Mouse (Mus musculus) gastrocnemius, postnatal 14 days (tissue): Measurements from ENCODE around the gene Actl10. TPM values are rescaled to one million over a fixed set of nuclear protein-coding genes. Genes with fewer than 3 reads are reported as not detected.

ENCODE experiments used
- DNase-seq: peaks from one replicate; pipeline ENCODE4 v3.0.0; 2021; ENCODE audit warnings: mixed read lengths
- intact Hi-C: fragments of 180-260 bp; cut with DNase I; formaldehyde crosslinking; loops from one replicate; pipeline ENCODE4 v1.15.1; 2025; ENCODE audit warnings: low total_unique reads
- total RNA-seq, 2 experiments: library from RNA; stranded (reverse); gene quantifications; 2 replicates each; pipeline ENCODE4 v1.2.3; 2021

Gene Actl10
- total RNA-seq, 2 experiments from 2014 or later, result not detected

DNA sequence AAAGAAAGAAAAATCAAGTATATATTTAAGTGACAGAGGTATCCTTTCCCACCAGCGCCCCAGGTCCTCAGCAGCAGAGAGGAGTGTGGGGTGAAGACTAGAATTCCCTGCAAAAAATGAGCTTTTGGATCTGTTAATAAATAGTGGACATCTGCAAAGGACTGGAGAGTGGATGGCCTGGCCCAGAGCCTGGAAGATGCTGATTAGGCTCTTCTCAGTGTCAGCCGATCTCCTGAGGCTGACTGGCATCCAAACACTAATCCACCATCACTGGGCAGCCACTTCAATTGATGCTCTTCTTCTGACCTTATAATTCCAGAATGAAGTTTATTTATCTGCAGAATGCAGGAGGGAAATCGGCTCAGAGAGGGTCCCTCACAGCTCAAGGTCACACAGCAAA, 21.4 kb downstream of the Actl10 start:
- DNase-seq, result no peak
- intact Hi-C loops, result no loop called here

DNA sequence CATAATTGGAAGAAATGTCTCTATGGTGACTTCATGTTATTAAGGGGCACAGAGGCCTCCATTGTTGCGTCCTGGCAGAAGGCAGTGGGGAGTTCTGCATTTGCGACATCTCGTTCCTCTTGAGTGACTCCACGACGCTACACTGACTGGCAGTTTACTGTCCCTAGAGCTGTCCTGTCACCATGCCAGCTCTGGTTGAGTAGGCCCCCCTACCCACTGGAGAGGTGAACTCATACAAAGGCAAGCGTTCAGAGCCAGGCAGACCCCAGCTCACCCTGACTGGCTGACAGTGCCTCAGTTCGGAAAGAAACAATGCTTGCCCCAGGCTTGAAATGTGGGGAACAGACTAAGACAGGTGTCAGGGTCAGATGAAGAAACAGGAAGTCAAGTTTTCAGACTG, 22.7 kb downstream of the Actl10 start:
- intact Hi-C loops, result no loop called here
- no peak for DNase-seq

DNA sequence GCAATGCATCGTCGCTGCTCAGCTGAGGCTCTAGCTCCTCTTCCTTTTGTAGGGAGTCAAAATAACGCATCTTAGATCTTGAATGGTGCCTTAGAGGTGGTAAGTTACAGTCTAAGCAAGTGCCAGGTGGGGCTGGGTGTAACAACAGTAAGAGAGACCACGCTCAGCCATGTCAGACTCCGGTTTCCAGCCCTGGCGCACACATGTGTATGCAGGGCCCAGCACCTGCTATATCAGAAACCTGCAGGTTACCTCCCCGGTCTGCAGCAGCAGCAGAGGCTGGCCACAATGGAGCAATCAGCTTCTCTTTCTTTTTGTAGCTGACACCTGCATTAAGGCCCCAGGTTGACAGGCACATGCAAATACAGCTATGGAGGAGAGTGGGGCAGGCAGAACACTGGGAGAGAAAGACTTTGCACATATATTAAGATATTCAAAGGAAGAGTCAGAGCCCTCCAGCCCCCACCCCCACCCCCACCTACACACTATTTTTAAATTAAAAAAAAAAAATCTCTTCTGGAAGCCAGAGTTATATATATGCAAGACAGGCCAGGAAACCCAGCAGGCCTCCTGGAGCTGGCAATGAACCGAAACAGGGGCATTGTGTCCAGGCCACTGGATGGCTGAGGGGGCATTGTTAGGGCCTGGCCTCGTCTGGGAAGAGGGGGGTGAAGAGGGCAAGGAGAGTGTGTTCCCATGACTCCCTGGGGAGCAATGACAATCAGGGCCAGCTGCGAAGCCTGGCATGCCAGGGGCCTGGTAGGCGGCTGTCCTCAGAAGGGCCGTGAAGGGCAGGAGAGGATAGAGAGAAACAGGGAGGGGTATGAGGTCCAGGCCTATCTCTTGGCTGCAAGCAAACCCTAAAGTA, 25.5 kb downstream of the Actl10 start:
- intact Hi-C loops, result no loop called here
- no peak for DNase-seq

DNA sequence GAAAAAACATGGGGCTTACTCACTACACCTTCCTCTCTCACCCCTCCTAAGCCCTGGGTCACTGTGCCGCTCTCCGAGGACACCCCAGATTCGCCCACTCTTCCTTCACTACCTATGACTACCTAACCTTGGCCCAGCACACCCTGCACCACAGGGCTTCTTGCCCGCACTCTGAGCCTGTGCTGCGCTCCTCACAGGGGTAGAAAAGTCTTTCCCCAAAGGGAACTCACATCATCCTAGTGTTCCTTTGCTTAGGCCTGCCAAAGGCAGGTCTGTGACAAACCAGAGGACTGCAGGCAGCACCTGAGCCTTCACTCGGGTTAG, 26.1 kb downstream of the Actl10 start:
- intact Hi-C loops, result no loop called here
- DNase-seq, result no peak

DNA sequence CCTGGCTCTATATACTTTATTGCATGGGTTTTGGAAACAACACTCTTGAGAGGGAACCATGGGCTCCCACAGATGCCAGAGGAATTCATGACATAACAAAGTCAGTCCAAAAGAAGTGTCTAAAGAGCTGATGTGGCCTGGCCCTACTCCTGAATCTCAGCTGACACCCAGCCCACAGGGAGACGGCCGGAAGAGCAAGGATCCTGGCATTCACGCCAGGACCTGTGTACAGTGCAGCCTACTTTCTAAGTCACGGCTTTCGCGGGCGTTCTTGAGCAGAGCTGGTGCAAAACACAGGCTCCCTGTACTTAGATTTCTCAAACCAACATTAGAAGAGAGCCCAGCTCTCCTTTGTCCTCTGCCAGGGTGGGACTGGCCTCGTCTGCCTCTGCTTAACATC, 29.0 kb downstream of the Actl10 start:
- intact Hi-C loops, result no loop called here

DNA sequence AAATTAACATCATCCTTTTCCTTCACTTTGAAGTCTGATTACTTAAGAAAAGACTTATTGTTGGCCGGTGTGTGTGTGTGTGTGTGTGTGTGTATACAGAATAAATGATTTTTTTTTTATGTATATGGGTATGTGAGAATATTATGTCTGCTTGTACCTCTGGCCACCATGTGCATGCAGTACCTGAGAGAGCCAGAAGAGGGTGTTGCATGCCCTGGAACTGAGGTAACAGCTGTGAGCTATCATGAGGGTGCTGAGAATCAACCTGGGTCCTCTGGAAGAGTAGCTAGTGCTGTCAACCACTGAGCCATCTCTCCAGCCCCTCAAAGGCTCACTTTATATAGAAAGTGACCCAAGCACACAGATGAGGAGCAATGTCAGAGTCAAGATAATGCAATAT, 29.8 kb downstream of the Actl10 start:
- intact Hi-C loops, result no loop called here
- DNase-seq, result no peak

More for the DNA sequence above, 29.0 kb downstream of the Actl10 start:
- peak; percentile 73 for DNase-seq

DNA sequence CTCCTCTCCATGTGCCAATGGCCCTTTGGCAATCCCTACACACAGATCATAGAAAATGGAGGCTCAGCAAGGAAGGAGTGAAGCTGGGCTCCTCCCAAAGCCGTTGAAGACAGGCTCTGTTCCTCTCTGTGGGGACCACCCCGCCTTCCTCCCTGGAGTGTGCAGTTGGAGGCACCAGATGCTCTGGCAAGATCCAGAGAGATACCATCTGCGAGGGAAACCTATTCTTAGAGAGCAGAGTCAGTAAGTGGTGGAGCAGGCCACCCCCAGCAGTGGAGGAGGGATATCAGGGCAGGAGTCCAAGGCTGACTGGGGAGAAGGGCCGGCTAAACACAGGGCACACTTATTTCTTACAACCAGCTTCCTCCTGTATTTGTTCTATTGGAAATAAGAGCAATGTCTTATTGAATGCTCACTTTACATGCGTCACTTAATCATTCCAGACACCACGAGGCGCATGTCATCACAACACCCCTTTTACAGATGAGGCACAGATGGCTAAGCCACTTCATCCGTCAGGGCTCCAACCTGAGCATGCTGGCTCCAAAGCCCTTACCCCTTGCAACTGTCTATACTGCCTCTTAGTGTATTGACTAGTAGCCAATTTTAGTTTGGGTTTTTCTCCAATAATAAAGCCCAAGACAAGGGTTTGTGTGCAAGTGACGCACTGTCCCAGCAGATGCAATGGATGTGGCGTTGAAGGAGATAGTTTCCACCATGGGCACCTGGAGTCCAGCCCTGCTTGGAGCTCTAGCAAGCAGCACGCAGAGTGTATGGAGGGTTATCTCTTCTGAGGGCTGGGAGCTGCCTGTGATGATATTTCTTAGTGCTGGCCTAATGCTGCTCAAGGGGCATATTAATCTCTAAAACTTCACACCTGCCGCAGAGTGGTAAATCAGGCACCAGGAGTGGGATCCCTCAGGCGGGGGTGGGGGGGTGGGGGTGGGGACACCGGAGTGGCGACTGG, 32.6 kb downstream of the Actl10 start:
- DNase-seq, result peak; percentile 23
- intact Hi-C loops, result no loop called here

DNA sequence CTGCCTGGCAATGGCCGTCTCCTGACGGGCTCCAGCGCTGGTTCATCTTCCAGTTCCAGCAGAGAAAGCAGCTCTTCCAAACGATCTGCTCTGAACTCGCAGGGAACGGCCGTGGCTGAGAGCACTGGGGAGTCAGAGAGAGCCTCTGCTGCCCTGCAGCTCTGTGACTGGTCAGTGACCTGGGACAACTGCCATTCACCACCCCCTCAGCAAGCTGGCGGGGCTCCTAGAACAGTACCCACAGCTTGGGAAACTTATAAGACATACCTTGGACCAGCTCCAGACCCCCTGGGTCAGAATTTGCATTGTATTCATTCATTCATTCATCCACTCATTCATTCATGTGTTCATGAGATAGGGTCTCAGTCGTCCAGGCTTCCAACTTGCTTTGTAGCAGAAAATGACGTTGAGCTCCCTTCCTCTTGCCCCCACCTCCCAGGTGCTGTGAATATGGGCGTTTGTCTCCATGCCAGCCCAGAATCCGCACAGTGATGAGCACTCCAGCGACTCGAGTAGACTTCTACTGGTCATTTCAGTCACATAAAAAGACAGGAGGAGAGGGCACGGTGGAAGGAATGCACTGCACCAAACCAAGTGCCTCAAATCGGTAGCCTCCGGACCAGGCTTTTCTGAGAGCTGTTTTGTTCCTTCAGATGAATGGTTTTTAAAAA, 33.5 kb downstream of the Actl10 start:
- DNase-seq, result no peak
- intact Hi-C loops, result no loop called here

DNA sequence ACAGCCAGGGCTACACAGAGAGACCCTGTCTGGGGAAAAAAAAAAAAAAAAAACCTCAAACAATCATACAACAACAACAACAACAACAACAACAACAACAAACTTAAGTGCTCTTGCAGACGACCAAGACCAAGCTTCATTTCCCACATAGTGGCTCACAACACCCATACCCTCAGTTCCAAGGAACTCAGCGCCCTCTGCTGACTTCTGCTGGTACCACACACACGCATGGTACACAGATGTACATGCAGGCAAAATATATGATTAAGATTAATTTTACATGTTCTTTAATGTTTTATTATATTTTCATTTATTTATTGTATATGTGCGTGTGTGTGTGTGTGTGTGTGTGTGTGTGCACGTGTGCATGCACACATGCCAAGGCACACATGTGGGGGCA, 34.8 kb downstream of the Actl10 start:
- intact Hi-C loops, result no loop called here
- no peak for DNase-seq

DNA sequence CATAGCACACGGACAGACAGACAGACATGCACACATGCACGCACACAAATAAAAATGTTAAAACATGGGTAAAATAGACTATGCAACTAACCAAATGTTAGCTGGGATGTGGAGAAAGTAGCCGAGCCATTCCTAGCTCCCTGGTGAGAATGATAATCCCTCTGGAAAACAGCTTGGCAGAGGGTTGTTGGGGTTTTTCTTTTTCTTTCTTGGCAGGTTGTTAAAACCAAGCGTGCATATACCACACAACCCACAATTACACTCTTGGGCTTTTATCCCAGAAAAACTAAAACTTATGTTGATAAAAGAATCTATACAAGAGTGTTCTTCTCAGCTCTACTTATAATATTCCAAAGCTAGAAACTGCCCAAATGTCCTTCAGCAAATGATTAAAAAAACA, 37.5 kb downstream of the Actl10 start:
- intact Hi-C loops, result no loop called here
- no peak for DNase-seq

DNA sequence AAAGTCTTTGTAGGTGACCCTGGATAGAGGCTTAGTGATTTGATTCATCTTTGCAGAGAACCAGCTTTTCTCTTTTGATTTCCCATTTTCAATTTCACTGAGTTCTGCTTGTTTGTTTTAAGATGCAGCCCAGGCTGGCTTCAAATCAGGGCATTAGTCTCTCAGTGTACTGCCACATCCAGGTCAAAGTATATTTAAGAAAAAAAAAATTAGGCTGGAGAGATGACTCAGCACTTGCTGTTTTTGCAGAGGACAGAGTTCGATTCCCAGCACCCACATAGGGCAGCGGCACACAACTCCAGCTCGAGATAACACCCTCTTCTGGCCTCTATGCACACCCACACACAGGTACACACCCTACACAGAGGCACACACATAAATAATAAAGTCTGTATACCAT, 39.7 kb downstream of the Actl10 start:
- intact Hi-C loops, result no loop called here
- DNase-seq, result no peak

DNA sequence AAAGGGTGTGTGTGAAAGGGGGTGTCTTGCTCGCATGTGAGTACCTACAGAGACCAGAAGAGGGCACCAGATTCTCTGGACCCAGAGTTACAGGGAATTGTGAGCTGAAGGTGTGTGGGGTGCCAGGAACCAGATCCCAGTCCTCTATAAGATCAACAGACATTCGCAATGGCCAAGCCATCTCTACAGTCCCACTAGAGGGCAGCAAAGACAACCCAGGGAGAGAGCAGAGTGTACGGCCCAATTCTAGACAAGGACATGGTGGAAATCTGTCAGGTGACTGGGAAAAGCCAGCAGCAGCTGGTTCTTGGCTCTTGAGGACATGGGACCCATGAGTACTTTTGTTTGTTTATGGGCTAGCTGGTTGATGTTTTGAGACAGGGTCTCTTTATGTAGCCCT, 41.4 kb downstream of the Actl10 start:
- intact Hi-C loops, result no loop called here
- DNase-seq, result no peak

DNA sequence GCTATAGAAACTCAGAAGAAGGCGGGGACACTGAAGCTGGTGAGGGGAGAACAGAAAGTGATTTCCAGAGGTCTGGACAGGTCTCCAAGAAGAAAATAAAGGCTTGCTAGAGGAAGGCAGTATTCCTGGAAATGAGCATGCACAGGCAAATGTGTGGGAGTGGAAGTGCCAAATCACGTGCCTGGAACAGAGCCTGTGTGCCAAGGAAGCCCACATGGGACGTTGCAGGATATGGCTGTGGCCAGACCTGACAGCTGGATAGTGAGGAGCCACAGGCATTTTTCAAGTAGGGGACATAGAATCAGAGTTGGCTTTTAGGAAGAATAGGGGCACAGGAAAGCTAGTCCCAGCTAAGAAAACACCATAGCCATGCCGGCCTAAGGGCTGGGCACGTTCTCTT, 44.2 kb downstream of the Actl10 start:
- intact Hi-C loops, result no loop called here
- DNase-seq, result no peak

DNA sequence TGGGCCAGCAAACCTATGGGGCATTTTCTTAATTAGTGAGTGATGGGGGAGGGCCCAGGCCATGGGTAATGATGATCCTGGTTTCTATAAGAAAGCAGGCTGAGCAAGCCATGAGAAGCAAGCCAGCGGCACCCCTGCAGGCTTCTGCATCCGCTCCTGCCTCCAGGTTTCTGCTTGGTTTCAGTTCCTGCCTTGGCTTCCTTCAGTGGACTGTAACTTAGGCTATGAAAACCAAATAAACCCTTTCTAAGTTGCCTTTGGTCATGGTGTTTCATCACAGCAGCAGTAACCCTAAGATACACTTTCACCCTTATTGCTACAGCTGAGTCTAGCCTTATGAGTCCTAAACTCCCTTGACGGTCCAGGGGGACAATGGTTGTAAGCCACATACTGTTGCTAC, 45.8 kb downstream of the Actl10 start:
- DNase-seq, result no peak
- intact Hi-C loops, result no loop called here

DNA sequence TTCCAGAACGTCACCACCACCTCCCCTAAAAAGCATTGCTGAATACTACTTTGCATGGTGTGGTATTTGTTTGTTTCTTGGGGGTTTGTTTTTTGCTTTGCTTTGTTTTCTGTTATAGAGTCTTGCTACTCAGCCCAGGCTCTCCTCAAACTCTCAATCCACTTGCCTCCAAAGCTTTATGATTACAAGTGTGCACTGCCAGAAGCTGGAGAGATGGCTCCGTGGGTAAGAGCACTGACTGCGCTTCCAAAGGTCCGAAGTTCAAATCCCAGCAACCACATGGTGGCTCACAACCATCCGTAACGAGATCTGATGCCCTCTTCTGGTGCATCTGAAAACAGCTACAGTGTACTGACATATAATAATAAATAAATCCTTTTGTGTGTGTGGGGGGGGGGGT, 49.0 kb downstream of the Actl10 start:
- intact Hi-C loops, result no loop called here
- DNase-seq, result no peak

DNA sequence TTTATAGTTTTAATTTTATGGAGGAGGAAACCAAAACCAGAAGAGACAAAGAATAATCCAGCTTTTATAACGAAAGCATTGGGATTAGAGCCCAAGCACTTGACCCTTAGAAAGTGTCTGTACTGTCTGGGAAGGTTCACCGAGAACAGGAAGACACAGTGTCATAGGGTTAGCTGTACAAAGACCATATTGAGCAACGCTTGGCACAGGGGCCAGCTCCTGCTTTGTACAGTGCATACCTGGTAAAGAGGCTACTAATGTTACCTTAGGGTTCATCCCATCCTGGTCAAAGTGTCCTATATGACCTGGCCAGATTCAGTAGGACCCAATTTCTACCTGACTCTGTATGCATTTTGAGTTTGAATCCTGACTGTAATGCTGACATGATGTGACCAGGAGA, 49.7 kb downstream of the Actl10 start:
- intact Hi-C loops, result no loop called here
- no peak for DNase-seq
